Mouse (Mus musculus): Measurements from ENCODE around the gene Fibp.

GRCm38 (mm10) chr19:5410641-5411040 lies 49.8 kb upstream of the Fibp start:
- TF ChIP-seq POLR2A (IDR thresholded peaks at IDR 0.05; ENCODE audit: insufficient read depth, low read length): no peak
- no peak for TF ChIP-seq CTCF (IDR thresholded peaks at IDR 0.05; ENCODE audit: low read depth, low read length)

Measured in ES-Bruce4 (cell line).